8 mouse cellular contexts compared by ENCODE assay signal in genomic region chr8:4165176-4165851, GRCm38 (mm10). TPM values are rescaled to one million over a fixed set of nuclear protein-coding genes. Genes with fewer than 3 reads are reported as not detected.
DNase-seq lines count a peak whose midpoint lies in the region; ATAC-seq and TF ChIP-seq lines count a peak whose summit lies in the region.

No protein-coding gene starts in this region.

- TF ChIP-seq CTCF in hindbrain, postnatal 0 days (IDR thresholded peaks at IDR 0.05; ENCODE audit: low read depth): no peak

- peak overlapping the region; percentile 63 for H3K4me2 ChIP-seq in kidney, embryonic 16.5 days (replicated peaks; ENCODE audit: low read depth, low read length)
- peak overlapping the region; percentile 69 for H3K4me2 ChIP-seq in hindbrain, postnatal 0 days (ENCODE audit: low read depth, low read length)
- peak overlapping the region; percentile 85 for H3K4me2 ChIP-seq in myocyte (ENCODE audit: low read depth)

- peaks cover 15% of the 10 kb centered on the region; the same call in 1 of the 2 replicates for H3K4me1 ChIP-seq in kidney, embryonic 16.5 days (ENCODE audit: insufficient read depth, low read length)
- peaks cover 2 to 3% of the 10 kb centered on the region in 2 experiments; a peak in 1 of 4 replicates for H3K4me1 ChIP-seq in ES-E14 (ENCODE audit: control insufficient read depth in 2 of 2, insufficient read depth in 2 of 2, low read length in 2 of 2, poor library complexity in 1 of 2)
- peaks cover 24% of the 10 kb centered on the region for H3K4me1 ChIP-seq in hindbrain, postnatal 0 days (ENCODE audit: insufficient read depth, low read length)

- no peak for ATAC-seq in kidney, embryonic 16.5 days (ENCODE audit: low FRiP score, low TSS enrichment)
- ATAC-seq in hindbrain, postnatal 0 days: no peak

- no peak overlapping the region for H3K27ac ChIP-seq in kidney, embryonic 16.5 days (ENCODE audit: low read length)
- H3K27ac ChIP-seq in ES-E14 (ENCODE audit: insufficient read depth, low read depth, low read length, poor library complexity, severe bottlenecking): no peak overlapping the region
- H3K27ac ChIP-seq in hindbrain, postnatal 0 days: peak overlapping the region; percentile 85

- no peaks in the 10 kb centered on the region for H3K36me3 ChIP-seq in kidney, embryonic 16.5 days (ENCODE audit: insufficient read depth, low read length)
- no peaks in the 10 kb centered on the region for H3K36me3 ChIP-seq in ES-E14 (ENCODE audit: control insufficient read depth, insufficient read depth, low read length, poor library complexity, severe bottlenecking)
- no peaks in the 10 kb centered on the region for H3K36me3 ChIP-seq in hindbrain, postnatal 0 days (ENCODE audit: insufficient read depth, low read length)
- H3K36me3 ChIP-seq in myocyte (ENCODE audit: control insufficient read depth, insufficient read depth): no peaks in the 10 kb centered on the region

- H3K4me3 ChIP-seq in kidney, embryonic 16.5 days (ENCODE audit: low read length): peak overlapping the region; percentile 87
- H3K4me3 ChIP-seq in ES-E14 (ENCODE audit: insufficient read depth in 1 of 2, low read depth in 1 of 2, low read length in 2 of 2, poor library complexity in 1 of 2, severe bottlenecking in 1 of 2): peak overlapping the region; percentile 79 to 91
- H3K4me3 ChIP-seq in hindbrain, postnatal 0 days (ENCODE audit: low read length): peak overlapping the region; percentile 47
- peak overlapping the region; percentile 39 for H3K4me3 ChIP-seq in myocyte

- 9% methylated on average over 13 of the region's 13 CpGs for WGBS in kidney, embryonic 16.5 days
- WGBS in hindbrain, postnatal 0 days: 6% methylated on average over 13 of the region's 13 CpGs

- peak overlapping the region; percentile 65 for H3K9ac ChIP-seq in kidney, embryonic 16.5 days (replicated peaks; ENCODE audit: low read length)
- H3K9ac ChIP-seq in ES-E14 (ENCODE audit: insufficient read depth, low read depth, low read length, poor library complexity, severe bottlenecking): 0 out of 2 replicates have a peak overlapping the region, but pooled peaks have one; percentile 34
- H3K9ac ChIP-seq in hindbrain, postnatal 0 days (replicated peaks; ENCODE audit: low read length): peak overlapping the region; percentile 66

- no peaks in the 10 kb centered on the region for H3K27me3 ChIP-seq in kidney, embryonic 16.5 days (ENCODE audit: insufficient read depth, low read length)
- H3K27me3 ChIP-seq in hindbrain, postnatal 0 days (ENCODE audit: insufficient read depth, low read length): no peaks in the 10 kb centered on the region
- H3K27me3 ChIP-seq in myocyte (ENCODE audit: control insufficient read depth, insufficient read depth, insufficient read length): no peaks in the 10 kb centered on the region

- H3K9me3 ChIP-seq in kidney, embryonic 16.5 days (ENCODE audit: low read length): no peaks in the 10 kb centered on the region
- no peaks in the 10 kb centered on the region for H3K9me3 ChIP-seq in ES-E14 (ENCODE audit: control insufficient read depth, insufficient read depth, low read depth, low read length)
- no peaks in the 10 kb centered on the region for H3K9me3 ChIP-seq in hindbrain, postnatal 0 days (ENCODE audit: low read length)

- no peak for TF ChIP-seq POLR2A in myocyte (IDR thresholded peaks at IDR 0.05; ENCODE audit: insufficient read length, low read depth)

- in situ Hi-C loops in ES-E14 (cut with MboI; ENCODE audit: low sequenced_read_pairs in 2 of 2, unreplicated experiment in 2 of 2): no loop called here

- no peak for DNase-seq in kidney, postnatal 4 days
- DNase-seq in ES-E14 (ENCODE audit: low read depth, low spot score): no peak
- peak; percentile 9 for DNase-seq in embryo, embryonic 10.5 days (ENCODE audit: low spot score)
- DNase-seq in hindbrain, postnatal 0 days (ENCODE audit: low spot score): no peak
- no peak for DNase-seq in ovary, adult 18-20 months (ENCODE audit: low spot score)
- no peak for DNase-seq in frontal cortex, postnatal 36 days (ENCODE audit: low spot score in 2 of 2)

- peak overlapping the region; percentile 33 for H3ac ChIP-seq in myocyte (ENCODE audit: control insufficient read depth, insufficient read length)

- H3K79me2 ChIP-seq in myocyte (ENCODE audit: control insufficient read depth, insufficient read depth): no peaks in the 10 kb centered on the region

TF ChIP-seq in ES-E14, 5 proteins besides CTCF, POLR2A, EP300 and RAD21:
- no peak for TF ChIP-seq CHD2 (IDR thresholded peaks at IDR 0.05; ENCODE audit: low read depth, low read length)
- no peak for TF ChIP-seq ZNF384 (IDR thresholded peaks at IDR 0.05; ENCODE audit: low read depth, low read length)
- no peak for TF ChIP-seq MAFK (IDR thresholded peaks at IDR 0.05; ENCODE audit: insufficient read depth, low read depth, low read length)
- no peak for TF ChIP-seq ZC3H11A (IDR thresholded peaks at IDR 0.05; ENCODE audit: borderline replicate concordance, low read depth, low read length)
- TF ChIP-seq HCFC1 (IDR thresholded peaks at IDR 0.05; ENCODE audit: borderline replicate concordance, insufficient read depth, low read length): no peak

TF ChIP-seq in myocyte, 11 proteins besides CTCF, POLR2A, EP300 and RAD21:
- TF ChIP-seq REST (IDR thresholded peaks at IDR 0.05; ENCODE audit: insufficient read depth, insufficient read length): no peak
- no peak for TF ChIP-seq MYOG (IDR thresholded peaks at IDR 0.05; ENCODE audit: control insufficient read depth in 1 of 3, insufficient read depth in 1 of 3, insufficient read length in 2 of 3, low read depth in 2 of 3)
- TF ChIP-seq E2F4 (IDR thresholded peaks at IDR 0.05; ENCODE audit: insufficient read depth): no peak
- TF ChIP-seq MYOD1 (IDR thresholded peaks at IDR 0.05; ENCODE audit: control insufficient read depth in 1 of 3, insufficient read length in 2 of 3, low read depth in 2 of 3): no peak
TF ChIP-seq in myocyte: peak in this region for 0.

RNA-seq across cellular contexts. Expression of gene Evi5l, which starts 1.1 kb away (rescaled TPM):
- polyA plus RNA-seq in kidney, embryonic 16.5 days (2015; fragmentation: Nextera tagmentation; extraction: Ambion mirVana): 27.6 and 30.3 TPM in 2 replicates
- total RNA-seq in ES-E14 (2012; rRNA removed): 5.2 and 6.2 TPM in 2 replicates
- 221 and 229 TPM in 2 replicates for total RNA-seq in hindbrain, postnatal 0 days (2014; rRNA removed)
- 92.0 and 98.3 TPM in 2 replicates for polyA plus RNA-seq in hindbrain, postnatal 0 days (2015; fragmentation: Nextera tagmentation; extraction: Ambion mirVana)
- polyA plus RNA-seq in myocyte (2012; fragmentation: generic; extraction: Trizol): 18.0 TPM

RNA-seq across cellular contexts. Expression of gene Cd209g, which starts 31.4 kb away (rescaled TPM):
- not detected in 2 replicates for polyA plus RNA-seq in kidney, embryonic 16.5 days (2015; fragmentation: Nextera tagmentation; extraction: Ambion mirVana)
- 0.18 TPM in 1 of 2 replicates, not detected in the other for total RNA-seq in ES-E14 (2012; rRNA removed)
- total RNA-seq in hindbrain, postnatal 0 days (2014; rRNA removed): not detected in 2 replicates
- 0.04 and 0.19 TPM in 2 replicates for polyA plus RNA-seq in hindbrain, postnatal 0 days (2015; fragmentation: Nextera tagmentation; extraction: Ambion mirVana)
- polyA plus RNA-seq in myocyte (2012; fragmentation: generic; extraction: Trizol): not detected

RNA-seq across cellular contexts. Expression of gene Prr36, which starts 51.9 kb away (rescaled TPM):
- polyA plus RNA-seq in kidney, embryonic 16.5 days (2015; fragmentation: Nextera tagmentation; extraction: Ambion mirVana): 4.7 TPM in 2 replicates
- total RNA-seq in ES-E14 (2012; rRNA removed): 0.54 and 1.2 TPM in 2 replicates
- total RNA-seq in hindbrain, postnatal 0 days (2014; rRNA removed): 11.5 and 32.4 TPM in 2 replicates
- polyA plus RNA-seq in hindbrain, postnatal 0 days (2015; fragmentation: Nextera tagmentation; extraction: Ambion mirVana): 21.3 and 24.8 TPM in 2 replicates
- 0.19 TPM for polyA plus RNA-seq in myocyte (2012; fragmentation: generic; extraction: Trizol)

RNA-seq across cellular contexts. Expression of gene Cd209f, which starts 59.7 kb away (rescaled TPM):
- polyA plus RNA-seq in kidney, embryonic 16.5 days (2015; fragmentation: Nextera tagmentation; extraction: Ambion mirVana): 0.14 TPM in 1 of 2 replicates, not detected in the other
- total RNA-seq in ES-E14 (2012; rRNA removed): 0.54 TPM in 1 of 2 replicates, not detected in the other
- 0.40 TPM in 1 of 2 replicates, not detected in the other for total RNA-seq in hindbrain, postnatal 0 days (2014; rRNA removed)
- 0.35 and 1.3 TPM in 2 replicates for polyA plus RNA-seq in hindbrain, postnatal 0 days (2015; fragmentation: Nextera tagmentation; extraction: Ambion mirVana)
- not detected for polyA plus RNA-seq in myocyte (2012; fragmentation: generic; extraction: Trizol)
